Mouse (Mus musculus): ENCODE measurements at regions not wholly inside any gene's neighbourhood (a gene's known extent, or its start where the extent isn't known, plus 50 kb on each side); places are given as distances from the start of the nearest gene placed in this dataset.

DNA sequence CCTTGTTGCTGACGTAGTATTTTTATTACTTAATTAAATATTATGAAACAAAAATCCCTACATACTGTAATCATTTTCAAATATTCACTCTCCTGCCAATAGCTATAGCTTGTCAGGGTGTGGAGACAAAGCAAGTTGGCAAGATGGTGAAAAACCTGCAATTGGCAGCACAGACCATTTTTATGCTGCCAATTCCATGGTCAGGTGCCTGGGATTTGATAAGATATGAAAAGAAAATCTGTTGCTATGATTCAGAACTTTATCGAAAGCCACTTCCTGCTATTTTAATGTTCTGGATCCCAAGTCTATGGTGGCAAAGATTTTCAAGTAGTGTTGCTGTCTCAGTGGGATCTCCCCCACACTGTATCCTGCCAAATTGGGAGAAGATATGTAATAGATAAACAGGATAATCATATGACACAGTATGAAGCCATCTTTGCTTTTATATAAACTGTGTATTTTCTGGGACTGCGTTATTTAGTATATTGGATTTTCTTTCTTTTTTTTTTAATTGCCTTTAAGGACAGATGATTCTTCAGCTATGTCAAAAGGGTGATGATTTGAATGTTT is 165.3 kb upstream of the Lrrc3b start:
- Histone ChIP-seq H3K4me2 (replicated peaks) (no peak overlapping the region), H3K9me3 (no peaks in the 10 kb centered on the region; the same call in 1 of the 2 replicates), H3K4me1 (no peaks in the 10 kb centered on the region), H3K27ac (replicated peaks) (no peak overlapping the region), H3K4me3 (no peak overlapping the region), H3K27me3 (no peaks in the 10 kb centered on the region), H3K9ac (replicated peaks) (no peak overlapping the region), H3K36me3 (no peaks in the 10 kb centered on the region)
- 78% methylated on average over 3 of the region's 3 CpGs for WGBS
- 0 out of 2 replicates have a peak, but pooled peaks have one; percentile 61 for ATAC-seq (replicated peaks)

DNA sequence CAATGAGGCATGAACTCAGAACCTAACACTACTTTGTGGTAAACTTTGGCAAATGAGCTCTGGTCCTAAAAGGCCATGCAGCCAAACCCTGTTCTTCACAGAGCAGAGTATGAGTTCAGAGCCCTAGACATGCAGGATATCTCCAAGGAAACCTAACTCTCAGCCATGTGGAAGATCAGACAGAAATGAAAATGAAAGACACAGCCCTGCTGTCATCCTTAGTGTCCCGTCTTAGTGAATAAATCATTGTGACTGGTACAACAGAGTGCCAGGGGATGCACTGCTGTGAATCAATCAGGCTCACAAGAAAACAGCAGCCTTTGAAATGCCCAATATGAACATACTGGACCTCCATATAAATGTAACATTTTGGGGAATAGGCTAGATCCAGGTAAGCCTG is 171.4 kb upstream of the Lrrc3b start:
- H3K9me3 ChIP-seq, result no peaks in the 10 kb centered on the region
- H3K4me3 ChIP-seq, result no peak overlapping the region
- no peak overlapping the region for H3K4me2 ChIP-seq (replicated peaks)
- 57% methylated on average over 1 of the region's 1 CpGs for WGBS
- no peak overlapping the region for H3K27ac ChIP-seq (replicated peaks)
- no peaks in the 10 kb centered on the region for H3K4me1 ChIP-seq
- no peaks in the 10 kb centered on the region for H3K36me3 ChIP-seq
- H3K27me3 ChIP-seq, result no peaks in the 10 kb centered on the region
- H3K9ac ChIP-seq (replicated peaks), result no peak overlapping the region
- no peak for ATAC-seq (replicated peaks)

DNA sequence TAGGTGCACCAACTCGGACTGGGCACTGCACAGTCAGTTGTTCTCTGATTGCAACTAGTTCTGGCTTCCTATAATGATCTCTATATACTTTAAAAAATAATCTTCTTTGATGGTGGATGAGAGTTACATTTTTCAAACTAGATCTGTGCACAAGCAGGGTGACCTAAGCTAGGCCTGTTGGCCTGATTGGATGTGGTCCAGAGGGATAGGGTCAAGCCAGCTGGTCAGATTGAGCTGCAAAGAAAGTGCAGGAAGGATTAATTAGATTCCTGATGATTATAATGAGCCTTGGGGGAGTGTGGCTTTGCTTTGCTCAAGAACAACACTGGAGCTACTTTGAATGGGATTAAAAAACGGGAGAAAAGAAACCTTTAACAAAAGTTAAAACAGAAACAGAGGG is 195.8 kb upstream of the Lrrc3b start:
- Histone ChIP-seq H3K27me3 (no peaks in the 10 kb centered on the region), H3K4me1 (no peaks in the 10 kb centered on the region), H3K4me2 (replicated peaks) (no peak overlapping the region), H3K27ac (replicated peaks) (no peak overlapping the region), H3K9me3 (no peaks in the 10 kb centered on the region), H3K36me3 (no peaks in the 10 kb centered on the region), H3K9ac (replicated peaks) (no peak overlapping the region), H3K4me3 (no peak overlapping the region)
- WGBS, result 27% methylated on average over 2 of the region's 2 CpGs
- ATAC-seq (replicated peaks), result no peak

DNA sequence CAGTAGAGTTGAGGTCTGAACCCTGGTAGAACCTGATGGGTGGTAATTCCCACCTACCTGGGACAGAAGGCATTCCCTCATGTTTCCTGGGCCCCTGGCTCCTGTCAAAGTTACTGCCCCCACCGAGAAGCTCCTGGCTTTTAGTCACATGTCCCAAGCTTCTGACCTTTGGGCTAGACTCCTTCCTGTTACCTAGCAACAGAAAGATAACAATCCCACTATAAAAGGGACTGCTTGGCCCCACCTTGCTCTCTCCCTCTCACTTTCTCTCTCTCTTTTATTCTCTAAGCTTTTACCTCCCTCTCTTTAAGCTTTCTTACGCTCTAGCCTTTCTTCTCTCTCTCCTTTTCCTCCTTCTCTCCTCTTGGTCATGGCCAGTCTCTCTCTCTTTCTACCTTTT is 198.9 kb upstream of the Lrrc3b start:
- H3K27me3 ChIP-seq, result no peaks in the 10 kb centered on the region
- no peak overlapping the region for H3K9ac ChIP-seq (replicated peaks)
- ATAC-seq (replicated peaks), result no peak
- no peak overlapping the region for H3K4me2 ChIP-seq (replicated peaks)
- no peaks in the 10 kb centered on the region for H3K4me1 ChIP-seq
- no peaks in the 10 kb centered on the region for H3K36me3 ChIP-seq
- no peaks in the 10 kb centered on the region for H3K9me3 ChIP-seq
- no peak overlapping the region for H3K4me3 ChIP-seq
- no peak overlapping the region for H3K27ac ChIP-seq (replicated peaks)
- 80% methylated on average over 2 of the region's 2 CpGs for WGBS

DNA sequence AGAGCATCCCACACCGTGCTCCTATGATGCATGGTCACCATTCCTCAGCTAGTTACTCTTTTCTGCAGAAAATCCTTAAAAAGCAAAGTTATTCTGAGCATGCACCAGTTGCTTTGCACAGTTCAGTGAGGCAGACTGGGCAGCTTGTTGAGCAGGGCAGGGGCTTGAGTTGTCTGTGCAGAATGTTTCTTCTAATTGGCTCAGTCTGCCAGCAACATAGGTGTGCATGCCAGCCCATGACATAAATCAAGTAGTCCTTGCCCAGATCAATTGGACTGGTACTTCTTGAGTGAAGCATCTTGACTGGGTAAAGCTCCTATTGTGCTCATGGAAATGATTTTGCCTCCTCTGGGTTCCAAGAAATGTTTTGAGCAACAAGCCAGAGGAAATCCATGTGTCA is 200.1 kb upstream of the Lrrc3b start:
- Histone ChIP-seq H3K4me3 (no peak overlapping the region), H3K27ac (replicated peaks) (no peak overlapping the region), H3K27me3 (no peaks in the 10 kb centered on the region), H3K9ac (replicated peaks) (no peak overlapping the region), H3K4me2 (replicated peaks) (no peak overlapping the region), H3K36me3 (no peaks in the 10 kb centered on the region), H3K4me1 (no peaks in the 10 kb centered on the region), H3K9me3 (no peaks in the 10 kb centered on the region)
- 89% methylated on average over 1 of the region's 1 CpGs for whole genome bisulfite sequencing
- ATAC-seq (replicated peaks), result 0 out of 2 replicates have a peak, but pooled peaks have one; percentile 23

DNA sequence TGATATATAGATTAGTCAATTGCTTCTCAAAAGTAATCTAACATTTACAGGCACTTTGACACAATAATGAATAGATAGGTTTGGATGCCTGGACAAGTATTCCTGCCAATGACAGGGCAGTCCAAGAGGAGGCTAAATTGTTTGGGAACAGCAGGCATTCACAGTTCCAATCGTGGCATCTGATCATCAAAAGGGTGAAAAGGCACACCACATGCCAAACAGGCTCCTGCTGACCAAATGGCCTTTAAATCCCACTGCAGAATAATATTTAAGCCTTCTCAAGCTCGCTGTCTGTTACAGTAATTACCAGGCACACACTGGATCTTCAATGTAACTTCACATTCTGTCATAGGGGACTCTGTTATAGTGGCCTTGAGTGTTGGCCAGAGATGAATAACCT is 222.1 kb upstream of the Lrrc3b start:
- 43% methylated on average over 2 of the region's 2 CpGs for WGBS
- Histone ChIP-seq H3K27me3 (no peaks in the 10 kb centered on the region), H3K27ac (replicated peaks) (no peak overlapping the region), H3K36me3 (no peaks in the 10 kb centered on the region), H3K9ac (replicated peaks) (no peak overlapping the region), H3K4me3 (no peak overlapping the region), H3K4me1 (no peaks in the 10 kb centered on the region), H3K4me2 (replicated peaks) (no peak overlapping the region), H3K9me3 (no peaks in the 10 kb centered on the region)
- no peak for ATAC-seq (replicated peaks)

DNA sequence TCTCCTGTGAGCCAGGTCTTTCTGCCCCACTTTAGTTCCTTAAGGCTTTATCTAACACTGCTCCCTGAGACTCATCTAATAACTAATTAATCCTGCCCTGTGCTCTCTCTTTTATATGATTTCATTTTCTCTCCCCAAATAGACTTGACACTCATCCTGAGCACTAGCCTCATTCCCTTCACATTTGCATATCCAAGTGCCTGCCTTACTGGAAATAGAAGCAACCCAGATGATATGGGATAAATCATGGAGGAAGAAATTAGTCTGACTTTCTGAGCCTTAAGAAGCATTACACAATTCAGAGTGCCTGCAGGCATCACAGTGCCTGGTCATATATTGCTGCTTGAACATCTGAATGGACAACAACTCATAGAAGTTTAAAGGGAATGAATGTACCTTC is 233.5 kb upstream of the Lrrc3b start:
- no peak overlapping the region for H3K9ac ChIP-seq (replicated peaks)
- H3K4me2 ChIP-seq (replicated peaks), result no peak overlapping the region
- no peak overlapping the region for H3K27ac ChIP-seq (replicated peaks)
- H3K4me3 ChIP-seq, result no peak overlapping the region
- no peaks in the 10 kb centered on the region for H3K4me1 ChIP-seq
- no peaks in the 10 kb centered on the region for H3K36me3 ChIP-seq
- ATAC-seq (replicated peaks), result no peak
- H3K9me3 ChIP-seq, result no peaks in the 10 kb centered on the region
- H3K27me3 ChIP-seq, result no peaks in the 10 kb centered on the region

DNA sequence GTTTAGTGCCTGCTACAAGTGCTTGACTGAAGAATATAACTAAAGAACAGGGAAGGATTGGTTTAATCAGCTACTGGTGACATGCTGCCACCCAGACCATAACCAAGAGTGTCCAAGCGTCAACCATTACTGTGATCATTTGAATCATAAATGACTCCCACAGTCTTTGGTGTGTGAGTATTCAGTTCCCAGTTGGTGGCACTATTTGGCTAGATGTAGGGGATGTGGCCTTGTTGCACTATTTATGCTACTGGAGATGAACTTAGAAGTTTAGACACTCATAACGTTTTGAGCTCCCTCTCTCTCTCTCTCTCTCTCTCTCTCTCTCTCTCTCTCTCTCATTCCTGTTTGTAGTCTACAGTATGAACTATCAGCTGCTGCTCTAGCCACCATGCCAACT is 238.4 kb upstream of the Lrrc3b start:
- WGBS, result 96% methylated on average over 2 of the region's 2 CpGs
- H3K4me1 ChIP-seq, result no peaks in the 10 kb centered on the region
- no peak for ATAC-seq (replicated peaks)
- H3K9me3 ChIP-seq, result no peaks in the 10 kb centered on the region
- no peak overlapping the region for H3K4me3 ChIP-seq
- no peak overlapping the region for H3K27ac ChIP-seq (replicated peaks)
- H3K4me2 ChIP-seq (replicated peaks), result no peak overlapping the region
- H3K27me3 ChIP-seq, result no peaks in the 10 kb centered on the region
- H3K36me3 ChIP-seq, result no peaks in the 10 kb centered on the region
- H3K9ac ChIP-seq (replicated peaks), result no peak overlapping the region

DNA sequence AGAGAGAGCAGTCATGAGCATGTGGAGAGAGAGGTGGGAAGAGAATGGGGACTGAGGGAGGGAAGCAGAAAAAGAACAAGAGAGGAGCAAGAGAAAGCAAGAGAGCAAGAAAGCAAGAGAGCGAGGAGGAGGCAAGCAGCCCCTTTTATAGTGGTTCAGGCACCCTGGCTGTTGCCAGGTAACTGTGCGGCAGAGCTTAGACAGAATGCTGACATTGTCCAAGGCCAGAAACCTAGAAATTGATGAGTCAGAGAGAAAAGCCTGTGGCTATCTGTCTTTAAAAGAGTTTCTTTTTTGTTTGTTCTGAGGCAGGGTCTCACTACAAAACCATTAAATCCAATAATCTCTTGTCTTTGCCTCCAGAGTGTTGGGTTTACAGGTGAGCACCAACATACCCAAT is 240.7 kb upstream of the Lrrc3b start:
- Histone ChIP-seq H3K4me3 (no peak overlapping the region), H3K27ac (replicated peaks) (no peak overlapping the region), H3K4me1 (no peaks in the 10 kb centered on the region), H3K9me3 (no peaks in the 10 kb centered on the region), H3K9ac (replicated peaks) (no peak overlapping the region), H3K4me2 (replicated peaks) (no peak overlapping the region), H3K36me3 (no peaks in the 10 kb centered on the region), H3K27me3 (no peaks in the 10 kb centered on the region)
- ATAC-seq (replicated peaks), result no peak
- 63% methylated on average over 2 of the region's 2 CpGs for WGBS

DNA sequence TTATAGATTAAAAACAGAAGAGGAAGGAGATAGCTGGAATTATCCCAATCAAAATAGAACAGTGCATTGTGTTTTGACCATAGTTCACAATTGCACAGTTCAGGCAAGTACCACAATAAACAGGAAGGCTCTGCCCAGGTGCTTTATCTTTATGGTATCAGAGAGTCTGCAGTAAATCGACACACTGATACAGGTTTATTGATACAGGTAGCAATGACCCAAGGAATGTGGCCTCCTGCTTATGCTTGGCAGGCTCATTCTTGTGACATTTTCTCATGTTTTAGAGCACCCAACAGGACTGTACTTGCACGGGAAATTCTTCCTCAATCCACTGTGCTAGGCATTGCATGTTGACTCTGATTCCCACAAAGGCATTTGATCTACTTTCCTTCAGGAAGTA is 259.2 kb upstream of the Lrrc3b start:
- no peak for ATAC-seq (replicated peaks)
- Histone ChIP-seq H3K36me3 (no peaks in the 10 kb centered on the region), H3K4me1 (no peaks in the 10 kb centered on the region), H3K27ac (replicated peaks) (no peak overlapping the region), H3K4me2 (replicated peaks) (no peak overlapping the region), H3K27me3 (no peaks in the 10 kb centered on the region), H3K4me3 (no peak overlapping the region), H3K9me3 (no peaks in the 10 kb centered on the region), H3K9ac (replicated peaks) (no peak overlapping the region)
- 84% methylated on average over 2 of the region's 2 CpGs for WGBS

DNA sequence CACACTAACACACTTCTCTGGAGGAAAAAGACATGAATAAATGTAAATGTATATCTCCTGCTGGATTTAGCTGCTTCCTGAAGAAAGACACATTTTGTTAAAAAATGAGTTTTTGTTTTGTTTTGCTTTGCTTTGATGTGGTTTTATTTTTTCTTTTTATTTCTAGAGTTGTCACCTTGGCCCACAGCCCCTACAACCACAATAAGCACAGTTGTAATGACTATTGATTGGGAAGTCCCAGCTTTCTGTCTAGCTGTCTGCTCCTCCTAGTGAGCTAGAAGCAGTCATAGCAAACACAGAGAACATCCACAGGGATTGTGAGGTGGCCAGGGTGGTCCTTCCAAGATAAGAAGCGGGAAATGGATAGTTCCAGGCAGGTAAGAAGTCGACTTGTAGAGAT is 259.8 kb upstream of the Lrrc3b start:
- Histone ChIP-seq H3K27me3 (no peaks in the 10 kb centered on the region), H3K36me3 (no peaks in the 10 kb centered on the region), H3K4me1 (no peaks in the 10 kb centered on the region), H3K4me2 (replicated peaks) (no peak overlapping the region), H3K9me3 (no peaks in the 10 kb centered on the region), H3K9ac (replicated peaks) (no peak overlapping the region), H3K27ac (replicated peaks) (no peak overlapping the region), H3K4me3 (no peak overlapping the region)
- WGBS, result 91% methylated on average over 2 of the region's 2 CpGs
- ATAC-seq (replicated peaks), result no peak

DNA sequence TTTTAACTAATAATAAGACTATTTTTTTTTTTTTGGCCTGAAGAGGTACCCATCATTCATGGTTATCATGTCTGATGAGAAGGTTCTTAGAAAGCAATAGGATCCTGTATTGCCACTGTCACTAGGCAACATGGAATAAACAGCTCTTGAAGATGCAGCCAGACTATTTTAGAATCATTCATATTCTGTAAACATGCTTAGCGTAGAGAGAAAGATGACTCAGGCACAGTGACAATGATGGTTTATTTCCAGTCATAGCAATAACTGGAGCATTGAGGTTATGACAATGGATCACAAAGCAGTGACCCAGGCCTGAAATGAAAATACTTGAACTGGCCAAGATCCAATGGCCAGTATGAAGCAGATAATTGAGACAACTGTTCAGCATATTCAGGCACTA is 283.3 kb upstream of the Lrrc3b start:
- no peaks in the 10 kb centered on the region for H3K36me3 ChIP-seq
- no peaks in the 10 kb centered on the region for H3K27me3 ChIP-seq
- H3K9ac ChIP-seq (replicated peaks), result no peak overlapping the region
- no peaks in the 10 kb centered on the region for H3K4me1 ChIP-seq
- peaks cover 3% of the 10 kb centered on the region; the same call in 1 of the 2 replicates for H3K9me3 ChIP-seq
- 75% methylated on average over 1 of the region's 1 CpGs for WGBS
- H3K4me3 ChIP-seq, result no peak overlapping the region
- no peak overlapping the region for H3K4me2 ChIP-seq (replicated peaks)
- no peak overlapping the region for H3K27ac ChIP-seq (replicated peaks)
- no peak for ATAC-seq (replicated peaks)

DNA sequence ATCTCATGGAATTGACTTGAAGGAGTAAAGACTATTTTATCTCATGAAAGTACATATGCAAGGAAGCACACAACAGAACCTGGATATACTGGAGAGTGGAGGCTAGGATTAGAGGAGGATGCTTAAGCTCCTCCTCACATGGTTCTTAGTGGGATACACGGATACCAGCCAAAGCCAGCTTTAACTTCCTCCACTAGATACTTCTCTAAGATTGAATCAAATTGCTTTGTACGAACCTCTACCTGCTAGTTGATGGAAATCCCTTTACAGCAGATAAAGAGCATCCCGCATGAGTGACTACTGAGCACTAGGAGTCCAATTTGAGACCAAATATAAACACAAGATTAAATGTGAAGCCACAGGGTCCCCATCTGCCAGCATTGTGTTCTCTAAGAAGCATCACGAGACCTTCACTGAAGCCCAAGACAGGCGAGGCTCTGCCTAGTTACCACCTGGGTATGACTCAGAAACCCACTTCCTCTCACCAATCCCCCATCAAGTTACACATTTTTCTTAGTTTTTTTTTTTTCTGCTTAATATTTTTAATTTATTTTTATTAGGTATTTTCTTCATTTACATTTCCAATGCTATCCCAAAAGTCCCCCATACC is 307.9 kb upstream of the Lrrc3b start:
- no peak overlapping the region for H3K4me2 ChIP-seq (replicated peaks)
- no peak for ATAC-seq (replicated peaks)

More for the DNA sequence above, 307.9 kb upstream of the Lrrc3b start:
- no peaks in the 10 kb centered on the region for H3K27me3 ChIP-seq
- no peak overlapping the region for H3K9ac ChIP-seq (replicated peaks)
- H3K27ac ChIP-seq (replicated peaks), result no peak overlapping the region
- H3K36me3 ChIP-seq, result no peaks in the 10 kb centered on the region
- 72% methylated on average over 5 of the region's 5 CpGs for WGBS
- H3K9me3 ChIP-seq, result no peaks in the 10 kb centered on the region
- H3K4me1 ChIP-seq, result no peaks in the 10 kb centered on the region
- H3K4me3 ChIP-seq, result no peak overlapping the region
